Mouse (Mus musculus) heart, embryonic 14.5 days (tissue): Measurements from ENCODE around the gene Ube2h. TPM values are rescaled to one million over a fixed set of nuclear protein-coding genes. Genes with fewer than 3 reads are reported as not detected.

ENCODE experiments used
- ATAC-seq: fragments of 200-750 bp; cut with Nextera tagmentation; 2 replicates; pipeline ENCODE4 v1.8.0; 2017; ENCODE audit warnings: low read depth, moderate TSS enrichment; ENCODE audit not compliant: insufficient number of reproducible peaks, insufficient read depth, low FRiP score
- H3K27ac ChIP-seq, 2 experiments: fragments of 200-500 bp in 1 of 2; fragments of 300-500 bp in 1 of 2; sonication (generic) in 1 of 2; replicated peaks in 1 of 2; 2 replicates each; pipeline ENCODE4 v1.5.1; 2012 to 2014; ENCODE audit warnings: low read depth in 2 of 2, low read length in 2 of 2, control low read depth in 1 of 2, mild to moderate bottlenecking in 1 of 2, mixed read lengths in 1 of 2; ENCODE audit not compliant: control insufficient read depth in 1 of 2, insufficient read depth in 1 of 2
- H3K27me3 ChIP-seq: fragments of 300-500 bp; sonication (generic); 2 replicates; pipeline ENCODE4 v1.6.1; 2014; ENCODE audit warnings: mild to moderate bottlenecking, low read length, control low read depth; ENCODE audit not compliant: control insufficient read depth, insufficient read depth
- H3K36me3 ChIP-seq: fragments of 300-500 bp; sonication (generic); 2 replicates; pipeline ENCODE4 v1.6.1; 2014; ENCODE audit warnings: mild to moderate bottlenecking, control low read depth, low read length, mixed read lengths; ENCODE audit not compliant: control insufficient read depth, insufficient read depth
- H3K4me1 ChIP-seq, 2 experiments: fragments of 200-500 bp in 1 of 2; fragments of 300-500 bp in 1 of 2; sonication (generic) in 1 of 2; 2 replicates each; pipeline ENCODE4 v1.6.1; 2012 to 2014; ENCODE audit warnings: low read length in 2 of 2, control low read depth in 1 of 2, mixed read lengths in 1 of 2; ENCODE audit not compliant: control insufficient read depth in 2 of 2, insufficient read depth in 2 of 2
- H3K4me2 ChIP-seq: fragments of 300-500 bp; sonication (generic); 2 replicates; pipeline ENCODE4 v1.6.1; 2014; ENCODE audit warnings: mild to moderate bottlenecking, low read length
- H3K4me3 ChIP-seq, 2 experiments: fragments of 200-500 bp in 1 of 2; fragments of 300-500 bp in 1 of 2; sonication (generic) in 1 of 2; 2 replicates each; pipeline ENCODE4 v1.5.1; 2012 to 2014; ENCODE audit warnings: low read length in 2 of 2, mild to moderate bottlenecking in 2 of 2, control low read depth in 1 of 2, low read depth in 1 of 2, moderate library complexity in 1 of 2; ENCODE audit not compliant: control insufficient read depth in 1 of 2, insufficient read depth in 1 of 2
- H3K9ac ChIP-seq: fragments of 300-500 bp; sonication (generic); 2 replicates; pipeline ENCODE4 v1.6.1; 2014; ENCODE audit warnings: mild to moderate bottlenecking, low read length
- H3K9me3 ChIP-seq: fragments of 300-500 bp; sonication (generic); 2 replicates; pipeline ENCODE4 v1.6.1; 2016; ENCODE audit warnings: low read length, control low read depth; ENCODE audit not compliant: control insufficient read depth
- WGBS: fragments of 180-500 bp; shearing (Covaris S2); extraction: QIAGEN DNeasy Blood & Tissue Kit; methylation state at CpG from one replicate; pipeline ENCODE4 v1.1.7; 2014; 5-methylcytosine and 5-hydroxymethylcytosine counted together
- polyA plus RNA-seq: library from polyadenylated mRNA; unstranded; fragments of >200 nt; fragmentation: Nextera tagmentation; extraction: Ambion mirVana; gene quantifications from 2 replicates; pipeline ENCODE4 v1.2.1, GENCODE M21; 2014

Gene Ube2h
- polyA plus RNA-seq, 1 experiment from 2014 or later = 65.7 TPM

DNA sequence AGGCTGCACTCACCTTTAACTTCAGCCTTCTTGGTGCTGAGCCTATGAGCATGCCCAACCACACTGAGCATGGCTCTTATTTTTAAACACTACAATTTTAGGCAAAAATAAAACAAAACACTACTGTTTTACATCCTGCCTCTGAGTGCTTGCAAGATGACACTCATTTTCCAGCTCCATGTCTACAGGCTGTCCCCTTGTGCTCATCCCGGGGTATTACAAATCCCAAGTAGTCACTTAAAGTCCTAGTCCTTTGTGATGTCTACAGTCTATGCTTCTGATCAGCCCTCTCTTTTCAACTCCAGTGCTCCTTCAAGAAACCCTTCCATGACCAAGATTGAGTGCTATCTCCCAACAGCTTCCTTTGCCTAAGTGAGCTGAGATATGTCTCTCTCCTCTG, 26.0 kb downstream of the Ube2h start:
- Histone ChIP-seq H3K9me3 (no peaks in the 10 kb centered on the region), H3K36me3 (peaks cover 77% of the 10 kb centered on the region), H3K4me3 (no peak overlapping the region), H3K4me1 (peaks cover 9 to 39% of the 10 kb centered on the region in 2 experiments), H3K9ac (no peak overlapping the region), H3K4me2 (no peak overlapping the region), H3K27ac (no peak overlapping the region), H3K27me3 (no peaks in the 10 kb centered on the region)
- no peak for ATAC-seq
- WGBS = 19% methylated on average over 1 of the region's 1 CpGs

DNA sequence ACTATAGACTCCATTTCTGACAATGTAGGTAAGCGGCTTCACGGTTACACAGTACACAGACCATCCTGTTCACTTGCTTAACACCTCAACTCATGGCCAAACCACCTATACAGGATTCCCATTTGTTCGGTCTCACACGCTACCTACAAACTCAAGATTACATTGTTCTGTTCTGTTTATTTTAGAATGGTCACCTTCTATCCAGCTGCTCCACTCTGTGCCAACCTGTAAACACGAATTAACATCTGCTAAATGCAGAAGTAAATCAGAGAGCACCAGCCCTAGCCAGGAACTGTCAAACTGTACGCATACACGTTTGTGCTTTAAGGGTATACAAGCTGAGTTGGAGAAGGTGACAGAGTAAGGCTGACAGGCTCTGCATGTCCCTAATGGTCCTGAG, 27.5 kb downstream of the Ube2h start:
- Histone ChIP-seq H3K4me2 (no peak overlapping the region), H3K4me3 (no peak overlapping the region), H3K9ac (no peak overlapping the region), H3K9me3 (no peaks in the 10 kb centered on the region), H3K27ac (peak overlapping the region in 1 of 2 experiments; percentile 51; a peak in 2 of 4 replicates), H3K4me1 (peaks cover 16 to 40% of the 10 kb centered on the region in 2 experiments), H3K27me3 (no peaks in the 10 kb centered on the region), H3K36me3 (peaks cover 75% of the 10 kb centered on the region)
- no peak for ATAC-seq
- WGBS = 74% methylated on average over 7 of the region's 7 CpGs

GRCm38 (mm10) chr6:30276375-30276774, 28.0 kb downstream of the Ube2h start:
- H3K27me3 ChIP-seq = no peaks in the 10 kb centered on the region
- no peak overlapping the region for H3K4me3 ChIP-seq
- H3K27ac ChIP-seq = peak overlapping the region in 1 of 2 experiments; percentile 51; a peak in 1 of 4 replicates
- 39% methylated on average over 3 of the region's 3 CpGs for WGBS
- ATAC-seq = no peak
- peaks cover 16 to 37% of the 10 kb centered on the region in 2 experiments for H3K4me1 ChIP-seq
- no peak overlapping the region for H3K4me2 ChIP-seq
- peaks cover 77% of the 10 kb centered on the region for H3K36me3 ChIP-seq
- no peaks in the 10 kb centered on the region for H3K9me3 ChIP-seq
- H3K9ac ChIP-seq = no peak overlapping the region

- no peak overlapping the region for H3K4me2 ChIP-seq
- no peaks in the 10 kb centered on the region for H3K27me3 ChIP-seq
- 0 out of 2 replicates have a peak overlapping the region, but pooled peaks have one; percentile 12 for H3K9ac ChIP-seq
- H3K4me1 ChIP-seq = peaks cover 16 to 38% of the 10 kb centered on the region in 2 experiments
- 63% methylated on average over 5 of the region's 5 CpGs for WGBS
- no peak overlapping the region for H3K4me3 ChIP-seq
- H3K36me3 ChIP-seq = peaks cover 78% of the 10 kb centered on the region
- H3K27ac ChIP-seq = peak overlapping the region; percentile 27 to 34; a peak in 1 of 4 replicates
- no peaks in the 10 kb centered on the region for H3K9me3 ChIP-seq
- no peak for ATAC-seq
These were observed 29.0 kb downstream of the Ube2h start for GRCm38 (mm10) chr6:30275159-30275847.

DNA sequence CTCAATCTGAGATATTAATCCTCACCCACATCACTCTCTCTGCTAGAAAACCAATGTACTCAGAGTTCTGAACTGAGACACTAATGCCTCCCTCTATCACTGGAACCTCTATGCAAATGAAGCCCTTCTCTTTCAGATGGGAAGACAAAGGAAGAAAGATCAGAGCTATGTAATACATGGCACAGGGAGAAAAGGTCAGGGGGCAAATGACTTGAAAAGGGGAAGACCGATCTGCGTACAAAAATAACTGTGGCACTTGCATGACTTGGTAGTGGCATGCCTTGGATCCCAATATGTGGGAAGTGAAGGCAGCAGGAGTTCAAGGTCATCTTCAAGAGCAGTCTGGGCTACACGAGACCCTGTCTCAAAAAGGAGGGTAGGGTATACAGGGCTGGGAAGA, 31.4 kb downstream of the Ube2h start:
- WGBS = 23% methylated on average over 3 of the region's 3 CpGs
- Histone ChIP-seq H3K4me3 (no peak overlapping the region), H3K27ac (peak overlapping the region; percentile 0 to 56), H3K27me3 (no peaks in the 10 kb centered on the region), H3K9me3 (no peaks in the 10 kb centered on the region), H3K4me2 (no peak overlapping the region), H3K9ac (no peak overlapping the region), H3K36me3 (peaks cover 75% of the 10 kb centered on the region), H3K4me1 (peaks cover 19 to 53% of the 10 kb centered on the region in 2 experiments)
- no peak for ATAC-seq

DNA sequence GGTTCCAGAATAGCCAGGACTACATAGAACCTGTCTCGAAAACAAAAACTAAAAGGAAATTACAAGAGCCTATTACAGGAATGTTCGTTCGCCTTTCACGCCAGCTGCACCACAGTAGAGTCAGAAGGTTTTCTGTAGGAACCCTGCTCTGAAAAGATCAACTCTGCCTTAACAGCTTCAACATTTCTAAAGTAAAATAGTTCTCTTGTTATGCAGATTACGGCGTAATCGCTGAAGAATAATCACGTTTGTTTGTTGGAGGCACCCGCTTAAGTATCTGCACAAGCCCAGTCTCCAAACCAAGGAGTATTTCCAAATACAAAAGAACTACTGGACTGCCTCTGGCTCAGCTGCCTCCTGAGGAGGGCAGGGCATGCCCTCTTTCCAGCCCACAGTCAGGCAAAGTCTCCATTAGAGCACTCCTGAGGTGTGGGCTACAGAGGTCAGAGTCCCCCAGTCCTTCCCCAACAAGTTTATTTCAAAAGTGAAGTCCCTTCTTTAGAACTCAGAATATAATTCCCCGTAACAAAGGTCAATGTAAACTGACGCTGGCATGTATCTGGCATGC, 31.9 kb downstream of the Ube2h start:
- 87% methylated on average over 11 of the region's 11 CpGs for WGBS
- no peak for ATAC-seq
- Histone ChIP-seq H3K4me3 (no peak overlapping the region), H3K9ac (no peak overlapping the region), H3K36me3 (peaks cover 75% of the 10 kb centered on the region), H3K4me2 (no peak overlapping the region), H3K4me1 (peaks cover 19 to 51% of the 10 kb centered on the region in 2 experiments), H3K27me3 (no peaks in the 10 kb centered on the region), H3K27ac (peak overlapping the region; percentile 0 to 56), H3K9me3 (no peaks in the 10 kb centered on the region)

DNA sequence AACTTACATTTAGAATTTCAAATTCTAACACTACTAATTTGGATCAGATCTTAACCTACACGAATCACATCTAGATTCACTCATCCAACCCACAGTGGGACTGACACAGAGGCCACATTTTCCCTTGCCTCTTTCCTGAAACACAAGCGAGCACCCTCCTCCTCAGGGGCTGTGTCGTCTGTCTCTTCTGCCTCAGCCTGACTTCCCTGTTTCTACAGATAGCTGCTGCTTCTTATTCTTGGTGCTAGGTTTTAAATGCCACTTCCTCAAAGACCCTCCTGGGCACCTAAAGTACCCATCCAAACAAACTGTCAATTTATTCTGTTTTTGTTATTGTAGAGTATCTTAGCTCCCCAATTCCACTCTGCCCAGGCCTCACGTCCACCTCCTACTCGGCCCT, 34.5 kb downstream of the Ube2h start:
- no peak overlapping the region for H3K9ac ChIP-seq
- no peak overlapping the region for H3K4me2 ChIP-seq
- no peak overlapping the region; a peak in 1 of 4 replicates for H3K27ac ChIP-seq
- H3K4me1 ChIP-seq = peaks cover 11 to 28% of the 10 kb centered on the region in 2 experiments
- H3K36me3 ChIP-seq = peaks cover 78% of the 10 kb centered on the region
- no peak overlapping the region for H3K4me3 ChIP-seq
- H3K9me3 ChIP-seq = no peaks in the 10 kb centered on the region
- WGBS = 72% methylated on average over 5 of the region's 5 CpGs
- no peak for ATAC-seq
- no peaks in the 10 kb centered on the region for H3K27me3 ChIP-seq
